Mouse (Mus musculus) c-Kit-positive CD71-positive TER-119-negative erythroid progenitor cells, embryonic 14.5 days (primary cell): ENCODE results near the gene Agbl2.
"Not testable (repeated sequence)": the region's sequence is repeated elsewhere in the genome, so short reads cannot be mapped to it uniquely, and the experiment has no call there.

ENCODE experiments used
- DNase-seq: peaks from one replicate; pipeline ENCODE4 v3.0.0-alpha.2; 2013; ENCODE audit warnings: low read depth

Gene Agbl2

DNA sequence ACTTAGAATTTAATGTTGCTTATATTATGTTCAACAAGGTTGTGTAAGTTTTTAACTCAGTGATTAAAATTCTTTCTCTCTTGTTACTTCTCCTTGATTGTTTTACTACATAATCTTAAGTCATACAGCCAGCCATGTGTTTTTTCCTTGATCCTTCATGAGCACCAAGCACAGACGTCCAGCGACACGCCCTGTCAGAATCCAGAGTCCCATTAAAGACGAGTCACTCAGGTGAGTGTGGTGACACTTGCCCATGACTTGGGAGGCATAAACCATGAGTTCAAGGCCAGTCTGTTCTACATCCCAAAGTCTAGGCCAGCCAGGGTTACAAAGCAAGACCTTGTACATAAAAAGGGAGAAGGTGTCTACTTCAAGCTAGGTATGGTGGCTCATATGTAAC, 33.6 kb downstream of the Agbl2 start:
- no peak for DNase-seq

- no peak for DNase-seq
Observed at GRCm38 (mm10) chr2:90818710-90819109, 36.2 kb downstream of the Agbl2 start.

DNA sequence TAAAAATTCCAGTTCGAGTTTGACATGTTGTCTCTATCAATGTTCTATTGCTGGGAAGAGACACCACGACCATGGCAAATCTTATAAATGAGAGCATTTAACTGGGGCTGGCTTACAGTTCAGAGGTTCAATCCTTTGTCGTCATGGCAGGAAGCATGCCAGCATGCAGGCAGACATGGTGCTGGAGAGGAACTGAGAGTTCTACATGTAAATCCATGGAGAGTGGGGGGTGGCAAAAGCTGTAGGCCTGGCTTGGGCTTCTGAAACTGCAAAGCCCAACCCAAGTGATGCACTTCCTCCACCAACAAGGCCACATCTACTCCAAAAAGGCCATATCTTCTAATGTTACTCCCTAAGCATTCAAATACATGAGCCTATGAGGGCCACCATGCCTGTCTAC, 38.4 kb downstream of the Agbl2 start:
- no peak for DNase-seq

DNA sequence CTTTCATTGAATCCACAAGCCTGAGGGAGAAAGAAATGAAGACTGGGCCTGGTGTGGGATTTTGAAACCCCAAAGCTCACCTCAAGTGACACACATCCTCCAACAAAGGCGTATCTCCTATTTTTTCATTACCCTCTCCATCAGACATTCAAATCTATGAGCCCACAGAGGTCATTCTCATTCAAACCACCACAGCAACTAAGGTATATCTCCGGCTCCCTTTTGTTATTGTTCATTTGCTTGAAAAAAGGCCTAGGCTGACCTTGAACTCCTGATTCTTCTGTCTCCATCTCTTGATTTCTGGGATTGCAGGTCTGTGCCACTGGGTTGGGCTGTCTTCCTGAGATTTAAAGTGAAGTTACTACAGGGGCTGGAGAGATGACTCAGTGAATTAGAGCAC, 40.5 kb downstream of the Agbl2 start:
- no peak for DNase-seq

DNA sequence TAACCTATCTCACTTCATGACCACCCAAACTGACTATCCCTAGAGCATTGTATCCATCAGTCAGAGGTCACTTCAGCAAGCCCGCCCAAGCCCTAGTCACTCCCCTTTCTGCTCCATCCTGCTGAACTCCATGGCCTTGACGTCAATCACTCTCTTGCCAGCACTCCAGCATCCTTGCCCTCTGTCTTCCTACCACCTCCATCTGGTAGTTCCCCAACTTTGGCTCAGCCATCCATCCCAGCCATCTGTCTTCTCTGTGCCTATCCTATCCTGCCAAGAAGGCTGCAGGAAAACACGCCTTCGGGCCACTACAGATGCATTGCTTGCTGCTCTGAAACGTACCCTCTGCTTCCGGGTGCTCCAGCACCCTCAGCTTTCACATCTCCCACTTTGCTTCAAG, 41.3 kb downstream of the Agbl2 start:
- no peak for DNase-seq

DNA sequence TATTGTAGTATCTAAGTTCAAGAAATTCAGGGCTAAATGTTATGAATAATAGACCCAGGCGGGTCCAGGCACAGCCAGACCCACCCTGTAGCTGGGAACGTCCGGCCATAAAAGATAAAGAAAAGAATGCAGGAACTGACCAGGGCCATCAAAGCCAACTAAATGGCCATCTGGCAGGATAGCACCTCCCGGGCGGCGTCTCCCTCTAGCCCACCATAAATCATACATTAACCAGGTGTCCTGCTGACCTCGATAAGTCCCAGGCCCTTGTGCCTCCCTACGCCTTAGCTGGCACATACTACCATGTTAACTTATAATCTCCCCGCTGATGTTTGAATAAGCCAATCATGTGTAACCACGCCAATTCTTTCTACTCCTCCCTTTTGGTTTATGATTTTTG, 42.0 kb downstream of the Agbl2 start:
- not testable (repeated sequence) for DNase-seq

- DNase-seq: no peak
Observed at GRCm38 (mm10) chr2:90825515-90826172, 43.1 kb downstream of the Agbl2 start.

DNA sequence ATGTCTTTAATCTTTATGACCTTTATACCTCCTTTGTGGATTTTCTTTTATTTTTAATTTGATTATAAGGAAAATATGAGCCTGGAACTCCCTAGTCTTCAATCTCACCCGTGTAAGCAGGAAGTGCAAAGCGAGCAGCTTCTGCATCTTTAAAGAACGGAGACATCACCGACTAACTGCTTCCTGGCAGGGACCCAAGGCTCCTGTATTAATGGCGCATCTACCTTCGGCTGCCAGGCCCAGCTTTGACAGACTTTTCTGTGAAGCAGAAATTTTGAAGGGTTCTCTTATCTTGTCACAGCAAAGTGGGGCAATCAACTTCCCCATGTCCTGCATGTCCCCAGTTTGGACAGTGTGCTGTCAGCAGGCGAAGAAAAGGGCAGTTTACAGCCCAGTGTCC, 46.2 kb downstream of the Agbl2 start:
- DNase-seq: no peak

DNA sequence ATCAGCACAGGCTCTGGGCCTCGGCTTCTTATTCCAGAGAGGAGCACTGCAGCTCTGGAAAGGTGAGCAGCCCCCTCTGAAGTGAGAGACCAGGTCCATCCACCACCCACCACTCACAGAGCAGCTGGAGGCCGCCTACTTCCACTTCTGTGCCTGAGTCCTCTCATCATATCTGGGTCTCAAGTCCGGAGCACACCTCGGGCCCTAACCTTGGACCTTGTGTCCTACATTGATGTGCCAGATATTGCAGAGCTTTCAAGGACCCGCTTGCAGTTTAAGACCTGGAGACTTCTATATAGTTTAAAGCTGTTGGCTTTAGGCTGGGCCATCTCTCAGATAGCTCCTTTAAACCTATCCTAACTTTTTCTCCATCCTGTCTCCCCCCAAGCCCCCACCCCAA, 51.0 kb downstream of the Agbl2 start:
- no peak for DNase-seq

- DNase-seq: no peak
Observed at GRCm38 (mm10) chr2:90838621-90839020, 56.1 kb downstream of the Agbl2 start.

DNA sequence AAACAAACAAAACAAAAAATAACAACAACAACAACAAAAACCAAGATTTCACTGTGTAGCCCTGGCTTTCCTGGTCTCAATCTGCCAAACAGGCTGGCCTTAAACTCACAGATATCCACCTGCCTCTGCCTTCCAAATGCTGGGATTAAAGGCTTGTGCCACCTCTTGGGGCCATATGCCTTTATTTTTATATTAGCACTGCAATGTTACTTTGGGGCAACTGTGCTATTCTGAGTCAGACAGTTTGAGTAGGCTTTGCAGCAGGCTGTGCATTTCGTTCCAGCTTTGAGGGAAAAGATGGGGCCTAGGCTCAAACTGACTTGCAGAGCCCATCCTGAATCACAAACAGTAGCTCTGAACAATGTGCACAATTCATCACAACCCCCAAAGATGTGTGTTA, 61.1 kb downstream of the Agbl2 start:
- no peak for DNase-seq

GRCm38 (mm10) chr2:90844262-90844661, 61.7 kb downstream of the Agbl2 start:
- DNase-seq: no peak

- DNase-seq: no peak
Observed at GRCm38 (mm10) chr2:90845234-90845633, 62.7 kb downstream of the Agbl2 start.

GRCm38 (mm10) chr2:90846171-90846570, 63.6 kb downstream of the Agbl2 start:
- DNase-seq: no peak

GRCm38 (mm10) chr2:90846597-90846954, 64.0 kb downstream of the Agbl2 start:
- DNase-seq: no peak

- peak; percentile 94 for DNase-seq
Observed at GRCm38 (mm10) chr2:90846955-90847680, 64.6 kb downstream of the Agbl2 start, which contains the start of gene Mtch2. Gene Mtch2, plus strand, starts transcription at chr2:90847155.

DNA sequence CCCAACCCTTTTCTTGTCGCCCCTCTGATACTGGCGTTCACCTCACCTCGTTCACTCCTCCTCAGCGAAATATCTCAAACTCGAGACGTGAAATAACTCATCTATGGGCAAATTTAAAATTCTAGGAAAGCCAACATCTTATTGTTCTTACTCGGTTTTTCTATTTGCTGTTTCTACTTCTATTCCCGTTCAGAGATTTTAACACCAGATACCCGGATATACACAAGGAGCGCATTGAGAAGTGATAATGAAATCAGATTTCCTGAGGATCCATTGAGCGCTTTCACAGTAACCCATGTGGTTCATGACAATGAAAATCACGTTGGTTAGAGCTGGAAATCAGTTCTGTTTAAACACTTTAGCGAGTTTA, 65.1 kb downstream of the Agbl2 start:
- DNase-seq: no peak

DNA sequence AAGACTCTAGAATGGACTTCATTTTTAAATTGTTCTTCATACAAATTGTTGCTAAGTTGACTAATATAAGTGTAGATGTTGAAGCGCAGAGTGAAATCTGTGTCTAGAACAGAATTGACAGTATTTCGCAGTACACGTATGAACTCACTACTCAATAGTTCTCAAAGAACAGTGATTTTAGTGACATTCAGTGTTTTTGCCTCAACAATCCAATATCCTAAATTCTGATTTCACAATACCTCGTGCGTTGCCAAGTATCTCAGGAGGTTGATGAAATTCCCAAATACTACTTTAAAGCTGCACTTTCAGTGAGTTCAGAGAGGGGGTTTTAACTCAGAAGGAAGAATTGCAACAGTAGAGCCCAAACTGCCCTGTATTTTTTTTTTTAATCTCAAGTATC, 65.8 kb downstream of the Agbl2 start:
- no peak for DNase-seq

- no peak for DNase-seq
Observed at GRCm38 (mm10) chr2:90850401-90850800, 67.9 kb downstream of the Agbl2 start.

DNA sequence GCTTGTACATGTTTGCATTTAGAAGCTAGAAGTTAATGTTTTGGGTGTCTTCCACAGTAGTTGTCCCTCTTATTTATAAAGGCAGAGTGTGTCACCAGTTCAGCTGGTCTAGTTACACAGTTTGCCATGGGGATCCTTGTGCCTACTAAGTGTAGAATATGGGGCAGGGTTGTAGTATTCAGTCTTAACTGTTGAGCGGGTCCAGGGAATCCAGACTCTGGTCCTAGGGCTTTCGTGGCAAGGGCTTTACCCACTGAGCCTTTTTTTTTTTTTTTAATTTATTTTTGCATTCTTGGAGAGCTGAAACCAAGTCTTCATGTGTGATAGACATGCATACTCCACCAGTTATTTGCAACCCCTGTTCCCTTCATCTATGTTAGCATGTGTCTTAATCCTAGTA, 79.0 kb downstream of the Agbl2 start:
- DNase-seq: no peak

- no peak for DNase-seq
Observed at GRCm38 (mm10) chr2:90864184-90864583, 81.7 kb downstream of the Agbl2 start.

GRCm38 (mm10) chr2:90866524-90866923, 84.0 kb downstream of the Agbl2 start:
- DNase-seq: peak; percentile 83

DNA sequence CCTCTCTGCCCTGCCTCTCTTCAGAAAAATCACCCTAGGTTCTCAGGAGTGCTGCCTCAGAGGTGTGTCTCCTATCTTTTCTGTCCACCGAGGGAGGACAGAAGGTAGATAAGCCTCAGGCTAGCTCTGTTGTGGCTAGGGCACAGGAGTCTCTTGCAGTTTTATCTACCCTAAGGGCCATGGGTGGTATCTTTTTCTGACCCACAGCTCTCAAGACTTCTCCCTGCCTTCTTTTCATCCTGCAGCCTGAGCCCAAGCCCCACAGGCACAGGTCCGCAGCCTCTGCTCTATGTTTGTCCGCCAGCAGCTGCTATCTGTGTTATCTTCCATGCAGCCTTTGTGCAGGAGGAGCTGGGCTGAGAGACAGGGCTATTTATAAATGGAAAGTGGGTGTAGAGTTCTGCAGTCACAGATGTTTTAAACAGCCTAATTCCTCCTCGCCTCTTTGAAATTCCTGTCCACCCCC, 87.6 kb downstream of the Agbl2 start:
- peak; percentile 72 for DNase-seq
